Mouse (Mus musculus) kidney, adult 2 months (tissue): ENCODE measurements around the gene Gnpnat1. TPM values are rescaled to one million over a fixed set of nuclear protein-coding genes. Genes with fewer than 3 reads are reported as not detected.

ENCODE experiments used
- DNase-seq: peaks from one replicate; pipeline ENCODE4 v3.0.0; 2021
- H3K27ac ChIP-seq: fragments of 200-500 bp; 2 replicates; pipeline ENCODE4 v1.5.1; 2012; ENCODE audit warnings: low read depth, low read length, control low read depth, inconsistent platforms; ENCODE audit not compliant: insufficient read depth
- H3K27me3 ChIP-seq: fragments of 200-500 bp; replicated peaks from 2 replicates; pipeline ENCODE4 v1.6.1; 2012; ENCODE audit warnings: mild to moderate bottlenecking, moderate library complexity, low read length, inconsistent platforms; ENCODE audit not compliant: control insufficient read depth, insufficient read depth
- H3K36me3 ChIP-seq: fragments of 200-500 bp; 2 replicates; pipeline ENCODE4 v1.6.1; 2012; ENCODE audit warnings: mild to moderate bottlenecking, moderate library complexity, low read length, inconsistent platforms; ENCODE audit not compliant: control insufficient read depth, insufficient read depth
- H3K4me1 ChIP-seq: fragments of 200-500 bp; 2 replicates; pipeline ENCODE4 v1.6.1; 2011; ENCODE audit warnings: low read length; ENCODE audit not compliant: control insufficient read depth, insufficient read depth
- H3K4me3 ChIP-seq: fragments of 200-500 bp; 2 replicates; pipeline ENCODE4 v1.5.1; 2011; ENCODE audit warnings: mild to moderate bottlenecking, low read depth, low read length, control low read depth; ENCODE audit not compliant: insufficient read depth
- CTCF ChIP-seq: fragments of 200-500 bp; conservative IDR thresholded peaks from 2 replicates; pipeline ENCODE4 v1.5.1; 2011; ENCODE audit warnings: low read depth, mild to moderate bottlenecking, control low read depth, low read length, moderate library complexity, mixed read lengths; ENCODE audit not compliant: insufficient read depth, insufficient read length
- POLR2A ChIP-seq: fragments of 200-500 bp; IDR thresholded peaks from one replicate; pipeline ENCODE4 v1.6.1; 2011; ENCODE audit warnings: low read depth, low read length, control low read depth
- WGBS: fragments of 180-500 bp; shearing (Covaris S2); methylation state at CpG from one replicate; pipeline ENCODE4 v1.1.7; 2018; 5-methylcytosine and 5-hydroxymethylcytosine counted together
- polyA plus RNA-seq: library from polyadenylated mRNA; depleted of rRNA; stranded (reverse); fragments of >200 nt; gene quantifications from 2 replicates; pipeline ENCODE4 v1.2.3, GENCODE M21; 2012

Gnpnat1 gene
- polyA plus RNA-seq, 1 experiment = 10.1 TPM

GRCm38 (mm10) chr14:45432003-45432402, 27.3 kb upstream of the Gnpnat1 start:
- Histone ChIP-seq H3K36me3 (no peaks in the 10 kb centered on the region), H3K27ac (no peak overlapping the region), H3K4me1 (peaks cover 9% of the 10 kb centered on the region), H3K27me3 (no peaks in the 10 kb centered on the region), H3K4me3 (no peak overlapping the region)
- no peak for DNase-seq
- WGBS = 77% methylated on average over 4 of the region's 4 CpGs
- TF ChIP-seq POLR2A (no peak), CTCF (peak; percentile 74)

- H3K4me3 ChIP-seq = no peak overlapping the region
- 33% methylated on average over 13 of the region's 13 CpGs for WGBS
- no peaks in the 10 kb centered on the region for H3K36me3 ChIP-seq
- H3K27ac ChIP-seq = peak overlapping the region; percentile 93
- no peaks in the 10 kb centered on the region for H3K27me3 ChIP-seq
- TF ChIP-seq POLR2A (no peak), CTCF (no peak)
- peaks cover 9% of the 10 kb centered on the region for H3K4me1 ChIP-seq
- DNase-seq = peak; percentile 93
Observed at GRCm38 (mm10) chr14:45430066-45430842, 25.5 kb upstream of the Gnpnat1 start.

GRCm38 (mm10) chr14:45423220-45423619, 18.5 kb upstream of the Gnpnat1 start:
- TF ChIP-seq POLR2A = no peak
- peak; percentile 44 for TF ChIP-seq CTCF
- H3K27me3 ChIP-seq = no peaks in the 10 kb centered on the region
- DNase-seq = peak; percentile 74
- 0 out of 2 replicates have a peak, but pooled peaks cover 4% of the 10 kb centered on the region for H3K4me1 ChIP-seq
- no peak overlapping the region for H3K4me3 ChIP-seq
- no peaks in the 10 kb centered on the region for H3K36me3 ChIP-seq
- WGBS = 6% methylated on average over 5 of the region's 5 CpGs
- H3K27ac ChIP-seq = no peak overlapping the region

GRCm38 (mm10) chr14:45422371-45422770, 17.7 kb upstream of the Gnpnat1 start:
- 66% methylated on average over 4 of the region's 4 CpGs for WGBS
- Histone ChIP-seq H3K4me1 (0 out of 2 replicates have a peak, but pooled peaks cover 4% of the 10 kb centered on the region), H3K36me3 (no peaks in the 10 kb centered on the region), H3K27me3 (no peaks in the 10 kb centered on the region), H3K4me3 (no peak overlapping the region), H3K27ac (no peak overlapping the region)
- no peak for DNase-seq
- TF ChIP-seq CTCF (no peak), POLR2A (no peak)

GRCm38 (mm10) chr14:45419323-45419722, 14.6 kb upstream of the Gnpnat1 start:
- WGBS = 84% methylated on average over 4 of the region's 4 CpGs
- Histone ChIP-seq H3K4me3 (no peak overlapping the region), H3K27me3 (no peaks in the 10 kb centered on the region), H3K27ac (no peak overlapping the region), H3K4me1 (no peaks in the 10 kb centered on the region), H3K36me3 (no peaks in the 10 kb centered on the region)
- no peak for DNase-seq
- TF ChIP-seq CTCF = no peak
- TF ChIP-seq POLR2A = no peak

- no peak for DNase-seq
- H3K4me3 ChIP-seq = no peak overlapping the region
- no peaks in the 10 kb centered on the region for H3K36me3 ChIP-seq
- TF ChIP-seq CTCF (no peak), POLR2A (no peak)
- 84% methylated on average over 3 of the region's 3 CpGs for WGBS
- no peaks in the 10 kb centered on the region for H3K27me3 ChIP-seq
- no peak overlapping the region for H3K27ac ChIP-seq
- no peaks in the 10 kb centered on the region for H3K4me1 ChIP-seq
Observed at GRCm38 (mm10) chr14:45418553-45418952, 13.8 kb upstream of the Gnpnat1 start.

- H3K27ac ChIP-seq = no peak overlapping the region
- 89% methylated on average over 4 of the region's 4 CpGs for WGBS
- H3K4me1 ChIP-seq = no peaks in the 10 kb centered on the region
- H3K27me3 ChIP-seq = no peaks in the 10 kb centered on the region
- no peak overlapping the region for H3K4me3 ChIP-seq
- DNase-seq = no peak
- TF ChIP-seq CTCF (no peak), POLR2A (no peak)
- H3K36me3 ChIP-seq = no peaks in the 10 kb centered on the region
Observed at GRCm38 (mm10) chr14:45416265-45416664, 11.6 kb upstream of the Gnpnat1 start.
